Mouse (Mus musculus) midbrain, embryonic 12.5 days (tissue): Measurements from ENCODE around the gene Hoxc4. TPM values are rescaled to one million over a fixed set of nuclear protein-coding genes. Genes with fewer than 3 reads are reported as not detected.

ENCODE experiments used
- ATAC-seq: fragments of 200-750 bp; cut with Nextera tagmentation; 2 replicates; pipeline ENCODE4 v1.8.0; 2017; ENCODE audit warnings: low read depth, moderate TSS enrichment, moderate library complexity; ENCODE audit not compliant: low FRiP score
- H3K27ac ChIP-seq: fragments of 300-500 bp; sonication (generic); replicated peaks from 2 replicates; pipeline ENCODE4 v1.5.1; 2016; ENCODE audit warnings: mild to moderate bottlenecking
- H3K27me3 ChIP-seq: fragments of 300-500 bp; sonication (generic); 2 replicates; pipeline ENCODE4 v1.6.1; 2016; ENCODE audit warnings: mild to moderate bottlenecking
- H3K36me3 ChIP-seq: fragments of 300-500 bp; sonication (generic); 2 replicates; pipeline ENCODE4 v1.6.1; 2016
- H3K4me1 ChIP-seq: fragments of 300-500 bp; sonication (generic); 2 replicates; pipeline ENCODE4 v1.6.1; 2016
- H3K4me2 ChIP-seq: fragments of 300-500 bp; sonication (generic); replicated peaks from 2 replicates; pipeline ENCODE4 v1.6.1; 2016; ENCODE audit warnings: mild to moderate bottlenecking, moderate library complexity
- H3K4me3 ChIP-seq: fragments of 300-500 bp; sonication (generic); 2 replicates; pipeline ENCODE4 v1.5.1; 2016; ENCODE audit warnings: mild to moderate bottlenecking
- H3K9ac ChIP-seq: fragments of 300-500 bp; sonication (generic); replicated peaks from 2 replicates; pipeline ENCODE4 v1.6.1; 2016; ENCODE audit warnings: mild to moderate bottlenecking, moderate library complexity
- H3K9me3 ChIP-seq: fragments of 300-500 bp; sonication (generic); 2 replicates; pipeline ENCODE4 v1.6.1; 2016; ENCODE audit warnings: mild to moderate bottlenecking
- WGBS: fragments of 180-500 bp; shearing (Covaris S2); methylation state at CpG from one replicate; pipeline ENCODE4 v1.1.7; 2016; 5-methylcytosine and 5-hydroxymethylcytosine counted together
- polyA plus RNA-seq: library from polyadenylated mRNA; unstranded; fragments of >200 nt; fragmentation: Nextera tagmentation; extraction: Ambion mirVana; gene quantifications from 2 replicates; pipeline ENCODE4 v1.2.1, GENCODE M21; 2016

Hoxc4 gene
- polyA plus RNA-seq, 1 experiment from 2014 or later: 0.09 TPM

GRCm38 (mm10) chr15:103005308-103005707, 13.4 kb upstream of the Hoxc4 start:
- no peaks in the 10 kb centered on the region for H3K9me3 ChIP-seq
- H3K9ac ChIP-seq: no peak overlapping the region
- H3K4me2 ChIP-seq: no peak overlapping the region
- H3K4me3 ChIP-seq: no peak overlapping the region
- WGBS: under 1% methylated on average over 17 of the region's 17 CpGs
- no peak for ATAC-seq
- no peaks in the 10 kb centered on the region for H3K36me3 ChIP-seq
- H3K27me3 ChIP-seq: peaks cover 99% of the 10 kb centered on the region
- H3K27ac ChIP-seq: no peak overlapping the region
- peaks cover 3% of the 10 kb centered on the region; the same call in 1 of the 2 replicates for H3K4me1 ChIP-seq

- no peak overlapping the region for H3K9ac ChIP-seq
- H3K27me3 ChIP-seq: peaks cover 99% of the 10 kb centered on the region
- no peaks in the 10 kb centered on the region for H3K9me3 ChIP-seq
- H3K27ac ChIP-seq: no peak overlapping the region
- no peaks in the 10 kb centered on the region for H3K4me1 ChIP-seq
- ATAC-seq: no peak
- H3K4me2 ChIP-seq: no peak overlapping the region
- 2% methylated on average over 5 of the region's 5 CpGs for WGBS
- H3K36me3 ChIP-seq: no peaks in the 10 kb centered on the region
- H3K4me3 ChIP-seq: no peak overlapping the region
These were observed 12.9 kb upstream of the Hoxc4 start for GRCm38 (mm10) chr15:103005797-103006196.

GRCm38 (mm10) chr15:103006326-103006725, 12.4 kb upstream of the Hoxc4 start:
- no peak overlapping the region for H3K4me2 ChIP-seq
- H3K36me3 ChIP-seq: no peaks in the 10 kb centered on the region
- no peak overlapping the region for H3K27ac ChIP-seq
- H3K27me3 ChIP-seq: peaks cover 99% of the 10 kb centered on the region
- WGBS: 15% methylated on average over 1 of the region's 1 CpGs
- H3K9ac ChIP-seq: no peak overlapping the region
- no peaks in the 10 kb centered on the region for H3K9me3 ChIP-seq
- no peaks in the 10 kb centered on the region for H3K4me1 ChIP-seq
- no peak overlapping the region for H3K4me3 ChIP-seq
- no peak for ATAC-seq

DNA sequence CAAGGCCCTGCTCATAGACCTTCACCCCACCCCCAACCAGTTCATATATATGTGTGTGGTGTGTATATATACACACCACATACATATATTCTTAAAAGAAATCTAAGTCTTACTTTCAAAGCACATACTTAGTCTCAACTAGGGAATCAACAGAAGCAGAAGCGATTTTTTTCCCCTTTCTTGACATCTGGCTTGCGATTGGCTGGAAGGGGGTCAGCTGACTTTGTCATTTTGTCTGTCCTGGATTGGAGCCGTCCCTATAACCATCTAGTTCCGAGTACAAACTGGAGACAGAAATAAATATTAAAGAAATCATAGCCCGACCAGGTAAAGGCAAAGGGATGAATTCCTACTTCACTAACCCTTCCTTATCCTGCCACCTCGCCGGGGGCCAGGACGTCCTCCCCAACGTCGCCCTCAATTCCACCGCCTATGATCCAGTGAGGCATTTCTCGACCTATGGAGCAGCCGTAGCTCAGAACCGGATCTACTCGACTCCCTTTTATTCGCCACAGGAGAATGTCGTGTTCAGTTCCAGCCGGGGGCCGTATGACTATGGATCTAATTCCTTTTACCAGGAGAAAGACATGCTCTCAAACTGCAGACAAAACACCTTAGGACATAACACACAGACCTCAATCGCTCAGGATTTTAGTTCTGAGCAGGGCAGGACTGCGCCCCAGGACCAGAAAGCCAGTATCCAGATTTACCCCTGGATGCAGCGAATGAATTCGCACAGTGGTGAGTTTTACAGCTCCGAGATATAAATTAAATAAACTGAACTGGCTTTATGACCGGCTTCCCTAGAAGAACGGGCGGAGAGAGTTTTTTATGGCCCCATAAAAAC, 9.2 kb upstream of the Hoxc4 start:
- Histone ChIP-seq H3K4me1 (0 out of 2 replicates have a peak, but pooled peaks cover 2% of the 10 kb centered on the region), H3K27me3 (peaks cover 99% of the 10 kb centered on the region), H3K4me3 (no peak overlapping the region), H3K4me2 (no peak overlapping the region), H3K9ac (no peak overlapping the region), H3K9me3 (no peaks in the 10 kb centered on the region), H3K36me3 (no peaks in the 10 kb centered on the region), H3K27ac (no peak overlapping the region)
- WGBS: under 1% methylated on average over 27 of the region's 27 CpGs
- no peak for ATAC-seq

- WGBS: 1% methylated on average over 31 of the region's 31 CpGs
- H3K4me3 ChIP-seq: no peak overlapping the region
- no peak overlapping the region for H3K27ac ChIP-seq
- no peak for ATAC-seq
- peaks cover 99% of the 10 kb centered on the region for H3K27me3 ChIP-seq
- no peak overlapping the region for H3K4me2 ChIP-seq
- no peak overlapping the region for H3K9ac ChIP-seq
- H3K4me1 ChIP-seq: 0 out of 2 replicates have a peak, but pooled peaks cover 2% of the 10 kb centered on the region
- H3K36me3 ChIP-seq: no peaks in the 10 kb centered on the region
- no peaks in the 10 kb centered on the region for H3K9me3 ChIP-seq
These were observed 8.5 kb upstream of the Hoxc4 start for GRCm38 (mm10) chr15:103010112-103010846.

- ATAC-seq: no peak
- Histone ChIP-seq H3K4me1 (0 out of 2 replicates have a peak, but pooled peaks cover 2% of the 10 kb centered on the region), H3K4me2 (no peak overlapping the region), H3K4me3 (0 out of 2 replicates have a peak overlapping the region, but pooled peaks have one; percentile 6), H3K9me3 (no peaks in the 10 kb centered on the region), H3K27ac (no peak overlapping the region), H3K36me3 (no peaks in the 10 kb centered on the region), H3K9ac (no peak overlapping the region), H3K27me3 (peaks cover 99% of the 10 kb centered on the region)
- under 1% methylated on average over 28 of the region's 28 CpGs for WGBS
These were observed 7.7 kb upstream of the Hoxc4 start for GRCm38 (mm10) chr15:103010847-103011555.

DNA sequence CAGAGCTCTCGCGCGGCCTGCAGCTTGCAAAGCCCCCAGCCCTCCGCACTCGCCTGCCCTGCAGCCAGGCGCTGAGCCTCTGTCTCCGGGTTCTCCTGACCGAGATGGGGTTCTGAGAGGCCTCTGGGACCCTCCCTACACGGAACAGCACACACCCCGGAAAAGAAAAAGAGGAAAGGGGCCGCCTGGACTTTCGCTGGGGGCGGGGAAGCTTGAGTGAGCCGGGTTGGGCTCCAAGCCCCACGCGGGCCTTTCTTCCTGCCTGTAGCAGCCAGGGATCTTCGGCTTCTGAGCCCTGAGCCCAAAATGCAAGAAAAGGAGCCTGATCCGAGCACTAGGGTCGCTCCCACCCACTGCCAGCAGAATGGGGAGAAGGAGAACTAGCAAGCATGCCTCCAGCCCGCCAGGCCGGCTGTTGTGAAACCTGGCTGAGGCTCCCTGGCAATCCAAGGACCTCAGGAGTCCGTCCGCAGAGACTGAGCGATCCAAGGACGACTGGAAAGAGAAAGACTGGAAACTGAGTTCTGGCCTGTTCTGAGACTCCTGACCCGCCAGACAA, 6.7 kb upstream of the Hoxc4 start:
- Histone ChIP-seq H3K9me3 (no peaks in the 10 kb centered on the region), H3K36me3 (no peaks in the 10 kb centered on the region), H3K4me2 (no peak overlapping the region), H3K4me3 (no peak overlapping the region), H3K27me3 (peaks cover 99% of the 10 kb centered on the region), H3K9ac (no peak overlapping the region), H3K27ac (no peak overlapping the region), H3K4me1 (0 out of 2 replicates have a peak, but pooled peaks cover 2% of the 10 kb centered on the region)
- ATAC-seq: no peak
- WGBS: 1% methylated on average over 25 of the region's 26 CpGs

DNA sequence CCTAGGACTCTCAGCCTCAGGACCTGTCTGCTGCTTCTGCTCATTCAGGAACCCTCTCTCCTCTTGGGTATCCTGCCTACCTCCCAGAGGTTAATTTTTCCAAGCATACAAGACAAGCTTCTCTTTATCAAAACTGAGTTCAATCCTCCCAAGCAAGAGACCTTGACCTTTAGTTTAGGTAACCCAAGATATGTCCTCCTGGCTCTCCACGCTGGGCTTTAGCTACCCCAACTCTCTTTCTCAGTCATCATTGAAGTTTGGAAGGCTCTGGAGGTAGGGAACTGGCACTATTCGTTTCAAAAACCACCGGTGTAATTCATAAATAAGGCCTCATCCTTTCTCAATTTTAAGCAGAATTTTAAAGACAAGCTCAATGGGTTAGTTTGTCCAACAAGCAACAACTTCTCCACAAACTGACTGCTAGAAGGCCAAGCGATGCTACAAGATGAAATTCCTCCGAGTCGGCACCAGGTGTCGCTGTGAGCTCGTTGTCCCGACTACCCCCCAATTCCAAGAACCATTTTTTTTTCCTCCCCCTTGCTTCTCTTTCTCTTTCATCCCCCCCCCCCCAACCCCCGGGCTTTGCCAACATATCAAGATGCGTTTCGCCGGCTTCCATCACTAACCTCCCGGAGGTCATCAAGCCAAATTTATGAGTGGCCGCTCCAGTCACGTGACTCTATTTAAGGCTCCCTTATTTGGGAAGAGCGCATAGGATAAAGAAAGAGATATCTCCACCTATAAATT, 5.3 kb upstream of the Hoxc4 start:
- Histone ChIP-seq H3K9ac (no peak overlapping the region), H3K4me3 (no peak overlapping the region), H3K27me3 (peaks cover 99% of the 10 kb centered on the region), H3K4me1 (0 out of 2 replicates have a peak, but pooled peaks cover 2% of the 10 kb centered on the region), H3K4me2 (no peak overlapping the region), H3K9me3 (no peaks in the 10 kb centered on the region), H3K36me3 (no peaks in the 10 kb centered on the region), H3K27ac (no peak overlapping the region)
- 3% methylated on average over 17 of the region's 17 CpGs for WGBS
- ATAC-seq: no peak

- H3K4me2 ChIP-seq: no peak overlapping the region
- H3K9me3 ChIP-seq: no peaks in the 10 kb centered on the region
- ATAC-seq: peak; percentile 30; the same call in 1 of the 2 replicates
- H3K4me1 ChIP-seq: 0 out of 2 replicates have a peak, but pooled peaks cover 2% of the 10 kb centered on the region
- H3K27ac ChIP-seq: no peak overlapping the region
- peaks cover 99% of the 10 kb centered on the region for H3K27me3 ChIP-seq
- under 1% methylated on average over 43 of the region's 57 CpGs for WGBS
- no peak overlapping the region for H3K9ac ChIP-seq
- no peaks in the 10 kb centered on the region for H3K36me3 ChIP-seq
- peak overlapping the region; percentile 19; the same call in 1 of the 2 replicates for H3K4me3 ChIP-seq
These were observed 4.3 kb upstream of the Hoxc4 start for GRCm38 (mm10) chr15:103014166-103015008.

- H3K9ac ChIP-seq: no peak overlapping the region
- H3K4me2 ChIP-seq: no peak overlapping the region
- H3K27ac ChIP-seq: no peak overlapping the region
- H3K36me3 ChIP-seq: no peaks in the 10 kb centered on the region
- H3K4me1 ChIP-seq: 0 out of 2 replicates have a peak, but pooled peaks cover 2% of the 10 kb centered on the region
- no peak for ATAC-seq
- no peaks in the 10 kb centered on the region for H3K9me3 ChIP-seq
- H3K27me3 ChIP-seq: peaks cover 99% of the 10 kb centered on the region
- 2% methylated on average over 28 of the region's 28 CpGs for WGBS
- H3K4me3 ChIP-seq: no peak overlapping the region
These were observed 3.7 kb upstream of the Hoxc4 start for GRCm38 (mm10) chr15:103015009-103015399.
